In genomic region chr2:49648344-49648743, GRCm38 (mm10) we compare ENCODE assay signal across 13 mouse cellular contexts. TPM values are rescaled to one million over a fixed set of nuclear protein-coding genes. Genes with fewer than 3 reads are reported as not detected.
DNase-seq lines count a peak whose midpoint lies in the region; ATAC-seq and TF ChIP-seq lines count a peak whose summit lies in the region.
"Had no signal": no experiment of that assay in that cellular context is flagged by ENCODE, and none has a peak within 500 bp of the region (broad histone marks: within the 10 kb centered on the region; RNA-seq: fewer than 3 reads in every experiment).

No protein-coding gene starts in this region.

- H3K4me2 ChIP-seq in heart, embryonic 14.5 days (ENCODE audit: low read length), result peak overlapping the region; percentile 45
- H3K4me2 ChIP-seq in lung, postnatal 0 days (replicated peaks; ENCODE audit: low read depth, low read length), result no peak overlapping the region
- H3K4me2 ChIP-seq in neural tube, embryonic 15.5 days, result no peak overlapping the region
- H3K4me2 ChIP-seq: forebrain, embryonic 12.5 days; limb, embryonic 13.5 days had no signal

- no peak for DNase-seq in heart, adult 8-10 months (ENCODE audit: low spot score)
- DNase-seq in lung, postnatal 0 days (ENCODE audit: low spot score), result no peak
- no peak for DNase-seq in lung, postnatal 4 days
- DNase-seq in embryo, embryonic 9.5 days (ENCODE audit: extremely low spot score), result peak; percentile 19
- no peak for DNase-seq in layer of hippocampus, adult 8-10 months (ENCODE audit: low spot score in 2 of 2)
- DNase-seq: cerebellum, postnatal 36 days; thymus, postnatal 4 days had no signal

- ATAC-seq in heart, embryonic 14.5 days (ENCODE audit: insufficient number of reproducible peaks, insufficient read depth, low FRiP score, low read depth), result 0 out of 2 replicates have a peak, but pooled peaks have one; percentile 31
- peak; percentile 9; the same call in 1 of the 2 replicates for ATAC-seq in lung, postnatal 0 days
- no peak for ATAC-seq in neural tube, embryonic 15.5 days (ENCODE audit: low FRiP score)
- ATAC-seq: inflammation-experienced regulatory T-cells, adult 6 months had no signal

- 26% methylated on average over 9 of the region's 9 CpGs for WGBS in heart, embryonic 14.5 days
- 33% methylated on average over 9 of the region's 9 CpGs for WGBS in lung, postnatal 0 days
- 63% methylated on average over 9 of the region's 9 CpGs for WGBS in neural tube, embryonic 15.5 days

- H3K36me3 ChIP-seq in heart, embryonic 14.5 days (ENCODE audit: control insufficient read depth, insufficient read depth, low read length), result no peaks in the 10 kb centered on the region
- H3K36me3 ChIP-seq in lung, postnatal 0 days (ENCODE audit: insufficient read depth, low read length), result no peaks in the 10 kb centered on the region
- H3K36me3 ChIP-seq in neural tube, embryonic 15.5 days, result no peaks in the 10 kb centered on the region

- no peaks in the 10 kb centered on the region for H3K9me3 ChIP-seq in heart, embryonic 14.5 days (ENCODE audit: control insufficient read depth, low read length)
- no peaks in the 10 kb centered on the region for H3K9me3 ChIP-seq in lung, postnatal 0 days (ENCODE audit: low read length)
- H3K9me3 ChIP-seq in neural tube, embryonic 15.5 days (replicated peaks), result no peaks in the 10 kb centered on the region

- no peak for TF ChIP-seq CTCF in lung, postnatal 0 days (IDR thresholded peaks at IDR 0.05)

- no peak for TF ChIP-seq EP300 in lung, postnatal 0 days (IDR thresholded peaks at IDR 0.05)

- H3K9ac ChIP-seq in heart, embryonic 14.5 days (ENCODE audit: low read length), result no peak overlapping the region
- no peak overlapping the region for H3K9ac ChIP-seq in lung, postnatal 0 days (replicated peaks; ENCODE audit: low read depth)
- H3K9ac ChIP-seq in neural tube, embryonic 15.5 days (replicated peaks), result no peak overlapping the region
- H3K9ac ChIP-seq: forebrain, embryonic 12.5 days; limb, embryonic 13.5 days had no signal

- H3K27me3 ChIP-seq in heart, embryonic 14.5 days (ENCODE audit: control insufficient read depth, insufficient read depth, low read length), result no peaks in the 10 kb centered on the region
- H3K27me3 ChIP-seq in lung, postnatal 0 days (replicated peaks; ENCODE audit: insufficient read depth, low read length), result no peaks in the 10 kb centered on the region
- no peaks in the 10 kb centered on the region for H3K27me3 ChIP-seq in neural tube, embryonic 15.5 days (replicated peaks)
- H3K27me3 ChIP-seq: forebrain, embryonic 12.5 days; limb, embryonic 13.5 days had no signal

- no peak overlapping the region for H3K4me3 ChIP-seq in heart, embryonic 14.5 days (ENCODE audit: control insufficient read depth in 1 of 2, insufficient read depth in 1 of 2, low read depth in 1 of 2, low read length in 2 of 2)
- H3K4me3 ChIP-seq in lung, postnatal 0 days (ENCODE audit: low read depth, low read length), result no peak overlapping the region
- no peak overlapping the region for H3K4me3 ChIP-seq in neural tube, embryonic 15.5 days (replicated peaks)
- H3K4me3 ChIP-seq: forebrain, embryonic 12.5 days; limb, embryonic 13.5 days had no signal

- H3K4me1 ChIP-seq in heart, embryonic 14.5 days (ENCODE audit: control insufficient read depth in 2 of 2, insufficient read depth in 2 of 2, low read length in 2 of 2), result peaks cover 7 to 18% of the 10 kb centered on the region in 2 experiments
- H3K4me1 ChIP-seq in lung, postnatal 0 days (ENCODE audit: insufficient read depth, low read depth, low read length), result no peaks in the 10 kb centered on the region
- H3K4me1 ChIP-seq in neural tube, embryonic 15.5 days, result peaks cover 39% of the 10 kb centered on the region
- H3K4me1 ChIP-seq: limb, embryonic 13.5 days had no signal

- H3K27ac ChIP-seq in heart, embryonic 14.5 days (replicated peaks in 1 of 2; ENCODE audit: control insufficient read depth in 1 of 2, insufficient read depth in 1 of 2, low read depth in 2 of 2, low read length in 2 of 2), result no peak overlapping the region
- H3K27ac ChIP-seq in lung, postnatal 0 days (ENCODE audit: low read length), result no peak overlapping the region
- H3K27ac ChIP-seq in neural tube, embryonic 15.5 days (replicated peaks), result 0 out of 2 replicates have a peak overlapping the region, but pooled peaks have one; percentile 23
- H3K27ac ChIP-seq: forebrain, embryonic 12.5 days; limb, embryonic 13.5 days had no signal

RNA-seq across cellular contexts. Expression of gene Kif5c, which starts 29.2 kb away (rescaled TPM):
- polyA plus RNA-seq in heart, embryonic 14.5 days (2014; fragmentation: Nextera tagmentation; extraction: Ambion mirVana), result 0.75 and 1.1 TPM in 2 replicates
- 1 to 10 TPM; 1.1 to 1.5 (median 1.3) TPM for total RNA-seq in heart, adult 8-10 months (2022)
- polyA plus RNA-seq in lung, postnatal 0 days (2015; fragmentation: Nextera tagmentation; extraction: Ambion mirVana), result 0.17 and 0.20 TPM in 2 replicates
- 152 and 181 TPM in 2 replicates for polyA plus RNA-seq in neural tube, embryonic 15.5 days (2015; fragmentation: Nextera tagmentation; extraction: Ambion mirVana)
- 100 to 1,000 TPM; 460 to 483 (median 462) TPM for total RNA-seq in layer of hippocampus, adult 8-10 months (2022)
- total RNA-seq: monocyte, adult 5-6 weeks had no signal

Comparison
In these comparisons a context has a peak if more than half of its experiments do, and no peak if none do; other contexts are left out.
1. RNA of gene Kif5c, which starts 29.2 kb away (polyA plus RNA-seq): 152 to 181 TPM in neural tube, embryonic 15.5 days; 0.75 to 1.1 TPM in heart, embryonic 14.5 days and 0.17 to 0.20 TPM in lung, postnatal 0 days; every median in the first group is over 10 times any median in the second.